Mouse (Mus musculus) G1E (cell line): ENCODE results near the gene Sbk1. TPM values are rescaled to one million over a fixed set of nuclear protein-coding genes. Genes with fewer than 3 reads are reported as not detected.

ENCODE experiments used
- ATAC-seq: 2 replicates; pipeline ENCODE4 v1.8.0; 2016; ENCODE audit warnings: mild to moderate bottlenecking; ENCODE audit not compliant: insufficient number of reproducible peaks, poor library complexity, low FRiP score, severe bottlenecking; ENCODE audit errors: extremely low read depth
- DNase-seq: peaks from one replicate; pipeline ENCODE4 v3.0.0; 2012; ENCODE audit warnings: low spot score
- H3K27me3 ChIP-seq: 2 replicates; pipeline ENCODE4 v1.6.1; 2012; ENCODE audit warnings: mild to moderate bottlenecking, low read length, inconsistent platforms; ENCODE audit not compliant: insufficient read depth
- H3K36me3 ChIP-seq: replicated peaks from 2 replicates; pipeline ENCODE3; 2012; ENCODE audit warnings: mild to moderate bottlenecking, inconsistent platforms
- H3K4me1 ChIP-seq: 2 replicates; pipeline ENCODE4 v1.6.1; 2012; ENCODE audit warnings: low read depth, low read length, inconsistent platforms, mixed read lengths; ENCODE audit not compliant: insufficient read depth
- H3K4me3 ChIP-seq: 2 replicates; pipeline ENCODE4 v1.5.1; 2012; ENCODE audit warnings: low read depth, mild to moderate bottlenecking, inconsistent platforms, low read length, moderate library complexity, mixed read lengths
- H3K9me3 ChIP-seq: replicated peaks from 2 replicates; pipeline ENCODE4 v1.6.1; 2012; ENCODE audit warnings: inconsistent platforms
- CTCF ChIP-seq: IDR thresholded peaks from 2 replicates; pipeline ENCODE4 v1.5.1; 2012; ENCODE audit warnings: low read depth, low read length, inconsistent platforms, mixed read lengths
- GATA1 ChIP-seq: IDR thresholded peaks from 2 replicates; pipeline ENCODE4 v1.6.1; 2012; ENCODE audit warnings: borderline replicate concordance, low read length, inconsistent platforms, mixed read lengths
- GATA2 ChIP-seq: IDR thresholded peaks from 2 replicates; pipeline ENCODE4 v1.6.1; 2012; ENCODE audit warnings: low read depth, low read length, inconsistent platforms, borderline replicate concordance
- POLR2AphosphoS5 ChIP-seq: IDR thresholded peaks from 2 replicates; pipeline ENCODE4 v1.6.1; 2012; ENCODE audit warnings: low read depth, low read length, inconsistent platforms; ENCODE audit not compliant: insufficient replicate concordance
- TAL1 ChIP-seq: conservative IDR thresholded peaks from 2 replicates; pipeline ENCODE4 v1.6.1; 2012; ENCODE audit warnings: low read depth, low read length, inconsistent platforms, mixed read lengths
- polyA plus RNA-seq: library from polyadenylated mRNA; stranded (reverse); fragments of >175 nt; gene quantifications from 2 replicates; pipeline ENCODE4 v1.2.3, GENCODE M21; 2012
- total RNA-seq, 2 experiments: library from RNA; stranded (forward) in 1 of 2; stranded (reverse) in 1 of 2; fragments of 200-1000 nt in 1 of 2; fragments of >200 nt in 1 of 2; fragmentation: Nextera tagmentation in 1 of 2; gene quantifications; 2 replicates each; pipeline ENCODE4 v1.2.3; 2014 to 2017

The Sbk1 gene
- total and polyA plus RNA-seq, 3 experiments = 0.31 to 0.33 TPM; not detected in 1

DNA sequence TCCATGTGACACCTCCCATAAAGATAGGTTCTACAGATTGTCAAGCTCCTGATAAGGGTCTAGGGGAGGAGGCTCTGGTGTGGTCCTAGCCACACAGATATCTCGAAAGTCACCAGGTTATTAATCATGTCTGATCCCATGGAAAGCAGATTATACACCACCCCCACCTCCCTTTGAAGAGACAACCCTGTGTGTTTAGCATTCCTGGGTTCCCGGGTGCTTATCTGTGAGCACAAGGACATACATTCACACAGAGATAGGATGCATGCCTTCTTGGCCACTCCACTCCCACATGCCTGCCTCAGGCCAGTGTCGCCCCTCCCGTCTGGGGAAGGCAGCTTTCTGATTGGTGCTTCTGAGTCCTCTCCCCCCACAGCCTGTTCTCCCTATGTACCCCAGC lies 10.6 kb upstream of the Sbk1 start:
- TF ChIP-seq TAL1 (0 out of 2 replicates have a peak, but pooled peaks have one; percentile 29), POLR2AphosphoS5 (no peak), GATA2 (no peak)
- Histone ChIP-seq H3K4me3 (no peak overlapping the region), H3K27me3 (peaks cover 38% of the 10 kb centered on the region), H3K4me1 (peaks cover 17% of the 10 kb centered on the region), H3K36me3 (no peaks in the 10 kb centered on the region), H3K9me3 (no peaks in the 10 kb centered on the region)
- ATAC-seq (peak; percentile 49; the same call in 1 of the 2 replicates), DNase-seq (no peak)

DNA sequence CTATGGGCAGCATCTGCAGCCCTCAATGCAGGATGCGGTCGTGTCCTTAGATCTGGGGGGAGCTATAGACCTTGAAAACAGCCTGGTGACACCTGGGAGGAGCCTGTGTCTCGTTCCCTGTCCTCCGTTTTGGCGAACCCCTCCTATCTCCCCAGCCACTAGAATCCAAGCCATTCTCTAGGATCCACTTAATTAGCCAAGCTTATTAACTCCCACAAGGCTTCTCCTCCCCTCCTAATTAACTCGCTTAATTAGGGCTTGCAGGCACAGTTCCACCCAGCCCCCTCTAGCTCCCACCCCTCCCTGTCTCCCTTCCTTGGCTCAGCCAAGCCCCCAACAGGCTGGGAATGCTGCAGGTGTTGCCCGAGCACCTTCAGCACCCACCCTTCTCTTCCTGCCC lies 8.5 kb upstream of the Sbk1 start:
- Histone ChIP-seq H3K27me3 (peaks cover 49% of the 10 kb centered on the region), H3K4me3 (no peak overlapping the region), H3K9me3 (no peaks in the 10 kb centered on the region), H3K36me3 (no peaks in the 10 kb centered on the region), H3K4me1 (peaks cover 15% of the 10 kb centered on the region)
- ATAC-seq (no peak), DNase-seq (no peak)
- no peak for TF ChIP-seq TAL1
- TF ChIP-seq GATA2 = no peak
- no peak for TF ChIP-seq GATA1
- TF ChIP-seq POLR2AphosphoS5 = no peak
- no peak for TF ChIP-seq CTCF

DNA sequence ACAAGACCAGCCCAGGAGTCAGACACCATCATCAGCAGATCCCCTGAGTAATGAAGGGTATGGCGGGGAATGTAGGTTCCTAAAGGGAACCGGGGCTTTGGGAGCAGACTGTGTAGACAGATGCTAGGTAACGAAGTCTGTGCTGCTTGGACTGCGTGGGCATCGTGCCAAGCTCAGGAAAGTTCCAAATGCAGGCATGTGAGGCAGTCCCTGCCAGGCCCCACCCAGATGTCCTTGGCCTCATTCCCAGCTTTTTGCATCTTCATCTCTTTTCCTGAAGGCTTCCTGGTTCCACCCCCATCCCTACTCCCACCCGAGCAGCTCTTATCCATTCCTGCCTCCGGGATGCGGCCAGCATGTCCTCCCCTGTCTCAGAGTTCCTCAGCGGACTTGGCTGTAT lies 6.5 kb upstream of the Sbk1 start:
- H3K27me3 ChIP-seq = peaks cover 58% of the 10 kb centered on the region
- ATAC-seq (no peak), DNase-seq (no peak)
- no peaks in the 10 kb centered on the region for H3K9me3 ChIP-seq
- no peak for TF ChIP-seq GATA1
- TF ChIP-seq TAL1 = no peak
- no peak for TF ChIP-seq CTCF
- no peak for TF ChIP-seq GATA2
- no peak for TF ChIP-seq POLR2AphosphoS5
- no peak overlapping the region for H3K4me3 ChIP-seq
- H3K4me1 ChIP-seq = peaks cover 12% of the 10 kb centered on the region
- no peaks in the 10 kb centered on the region for H3K36me3 ChIP-seq

DNA sequence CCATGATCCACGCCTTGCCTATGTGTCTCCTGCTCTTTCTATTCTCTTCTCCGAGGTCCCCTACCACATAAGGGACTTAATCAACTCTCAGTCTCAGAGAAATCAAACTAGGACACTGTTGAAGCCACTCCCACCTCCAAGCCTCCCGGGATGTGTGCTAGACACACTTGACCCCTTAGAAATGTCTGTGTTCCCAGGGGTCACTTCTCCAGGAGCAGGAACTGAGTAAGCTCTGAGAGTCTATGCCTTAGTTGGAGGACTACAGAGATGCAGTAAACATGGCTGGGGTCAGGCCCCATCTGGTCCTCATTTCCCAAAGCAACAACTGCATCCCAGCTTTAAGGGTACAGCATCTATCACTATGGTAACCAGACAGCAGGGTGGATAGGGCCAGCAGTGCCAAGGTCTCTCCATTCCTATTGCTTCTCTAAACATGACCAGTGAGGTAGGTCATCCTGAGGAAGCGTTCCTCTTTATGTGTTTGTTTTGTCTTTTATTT lies 6.0 kb upstream of the Sbk1 start:
- Histone ChIP-seq H3K4me1 (peaks cover 9% of the 10 kb centered on the region), H3K9me3 (no peaks in the 10 kb centered on the region), H3K36me3 (no peaks in the 10 kb centered on the region), H3K4me3 (no peak overlapping the region), H3K27me3 (peaks cover 62% of the 10 kb centered on the region)
- DNase-seq (no peak), ATAC-seq (no peak)
- TF ChIP-seq POLR2AphosphoS5 = no peak

DNA sequence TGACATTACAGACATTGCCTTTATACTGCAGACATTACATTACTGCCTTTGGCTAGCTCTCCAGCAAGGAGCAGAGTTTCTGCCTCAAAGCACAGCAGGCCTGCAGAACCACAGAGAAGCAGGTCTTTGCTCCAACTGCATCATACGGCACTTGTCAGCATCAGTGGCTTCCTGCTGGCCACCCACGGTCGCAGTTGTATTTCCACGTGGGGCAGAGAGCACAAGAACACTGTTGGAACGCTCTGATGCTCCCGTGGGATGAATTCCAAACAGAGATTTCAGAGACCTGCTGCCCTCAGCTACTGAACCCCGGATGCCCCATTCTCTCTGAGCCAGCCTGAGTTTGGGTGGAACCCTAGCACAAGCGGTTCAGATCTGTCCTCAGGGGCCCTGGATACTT lies 4.8 kb upstream of the Sbk1 start:
- ATAC-seq = no peak
- Histone ChIP-seq H3K4me1 (peaks cover 8% of the 10 kb centered on the region), H3K36me3 (no peaks in the 10 kb centered on the region), H3K4me3 (no peak overlapping the region), H3K9me3 (no peaks in the 10 kb centered on the region), H3K27me3 (peaks cover 68% of the 10 kb centered on the region)
- no peak for TF ChIP-seq CTCF
- no peak for TF ChIP-seq GATA1
- no peak for TF ChIP-seq TAL1
- TF ChIP-seq GATA2 = no peak
- TF ChIP-seq POLR2AphosphoS5 = no peak
- no peak for DNase-seq

DNA sequence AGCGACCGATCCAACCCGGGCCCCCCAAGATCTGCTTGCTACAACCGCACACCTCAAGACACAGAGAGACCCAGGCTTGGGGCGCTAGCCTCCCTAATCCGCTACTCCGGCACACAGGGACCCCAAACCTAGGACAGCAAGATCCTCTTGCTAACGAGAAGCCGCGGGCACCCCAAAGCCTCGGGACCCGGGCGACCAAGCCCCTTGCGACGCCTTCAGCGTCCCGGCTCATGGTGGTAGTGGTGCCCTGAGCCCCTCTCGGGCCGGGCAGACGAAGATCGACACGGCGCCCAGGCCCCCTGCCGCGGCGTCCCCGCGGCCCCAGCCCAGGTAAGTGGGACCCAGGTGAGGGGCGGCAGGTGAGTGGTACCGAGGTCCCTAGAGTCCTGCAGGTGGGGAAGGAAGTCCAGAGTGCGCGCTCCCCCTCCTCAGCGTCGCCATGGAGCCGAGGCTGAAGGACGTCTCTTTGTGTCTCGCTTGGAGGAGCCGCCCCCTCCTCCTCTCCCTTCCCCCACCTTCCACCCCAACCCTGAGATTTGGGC lies 422 bp downstream of the Sbk1 start:
- Histone ChIP-seq H3K9me3 (no peaks in the 10 kb centered on the region), H3K4me3 (peak overlapping the region; percentile 71), H3K27me3 (peaks cover 90% of the 10 kb centered on the region), H3K36me3 (no peaks in the 10 kb centered on the region), H3K4me1 (peaks cover 20% of the 10 kb centered on the region)
- ATAC-seq (no peak), DNase-seq (no peak)
- no peak for TF ChIP-seq POLR2AphosphoS5
- no peak for TF ChIP-seq CTCF
- TF ChIP-seq TAL1 = no peak
- TF ChIP-seq GATA1 = no peak
- no peak for TF ChIP-seq GATA2
